Mouse (Mus musculus) ovary, postnatal 36 days (tissue): ENCODE measurements at regions not wholly inside any gene's neighbourhood (a gene's known extent, or its start where the extent isn't known, plus 50 kb on each side); places are given as distances from the start of the nearest gene placed in this dataset.

Experiments used
- DNase-seq: peaks from one replicate; pipeline ENCODE4 v3.0.0; 2022; ENCODE audit warnings: low spot score, mixed read lengths

DNA sequence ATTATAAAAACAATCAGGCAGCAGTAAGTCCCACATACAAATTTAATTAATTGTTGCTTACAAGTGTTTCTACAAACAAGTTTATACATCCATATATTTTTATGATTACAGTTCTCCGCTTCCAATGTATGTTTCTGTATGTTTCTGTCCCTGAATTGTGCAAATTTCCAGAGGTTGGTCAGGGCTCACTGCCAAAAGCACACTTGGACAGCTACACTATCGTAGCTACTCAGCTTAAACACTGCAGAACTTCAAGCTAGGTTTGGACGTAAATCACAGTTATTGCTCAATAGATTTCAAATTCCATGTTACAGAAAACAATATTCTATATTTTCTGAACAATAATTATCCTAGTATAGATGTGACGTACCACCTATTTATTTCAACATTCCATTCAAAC is 646.8 kb upstream of the Cited2 start:
- no peak for DNase-seq

DNA sequence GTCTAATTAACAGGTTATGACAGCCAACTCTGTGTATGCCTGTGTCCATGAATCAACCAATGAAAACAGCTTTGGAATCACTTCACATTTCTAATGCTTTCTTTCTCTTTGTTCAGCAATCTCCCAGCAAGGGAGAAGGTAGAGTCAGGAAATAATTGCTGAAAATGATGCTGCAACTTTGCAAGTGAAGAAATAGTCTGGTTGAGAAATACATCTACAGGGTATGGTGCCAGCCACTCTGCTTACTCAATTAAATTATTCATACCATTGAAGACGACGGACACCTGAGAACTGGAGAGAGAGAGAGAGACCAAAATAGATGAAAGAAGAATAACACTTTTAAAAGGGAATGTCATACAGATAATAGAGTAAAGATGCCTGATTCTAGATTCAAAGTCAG is 645.4 kb upstream of the Cited2 start:
- DNase-seq = no peak

DNA sequence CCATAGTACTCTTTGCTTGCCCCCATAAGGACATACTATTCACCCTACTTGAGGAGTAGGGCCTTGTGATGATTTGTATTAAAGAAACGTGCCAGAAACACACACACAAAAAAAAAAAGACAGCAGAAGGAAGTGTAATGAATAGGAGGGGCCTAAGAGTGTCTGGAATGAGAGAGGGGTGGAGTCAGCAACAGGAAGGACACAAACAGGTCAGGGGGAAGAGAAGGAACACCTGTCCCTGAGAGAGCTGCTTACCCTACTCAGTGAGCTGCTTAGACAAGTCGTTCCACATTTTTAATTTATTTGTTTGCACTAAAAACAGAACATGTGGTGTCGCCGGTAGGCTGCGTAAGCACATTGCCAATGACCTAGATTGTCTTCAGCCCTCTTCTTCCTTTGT is 642.2 kb upstream of the Cited2 start:
- DNase-seq = no peak

DNA sequence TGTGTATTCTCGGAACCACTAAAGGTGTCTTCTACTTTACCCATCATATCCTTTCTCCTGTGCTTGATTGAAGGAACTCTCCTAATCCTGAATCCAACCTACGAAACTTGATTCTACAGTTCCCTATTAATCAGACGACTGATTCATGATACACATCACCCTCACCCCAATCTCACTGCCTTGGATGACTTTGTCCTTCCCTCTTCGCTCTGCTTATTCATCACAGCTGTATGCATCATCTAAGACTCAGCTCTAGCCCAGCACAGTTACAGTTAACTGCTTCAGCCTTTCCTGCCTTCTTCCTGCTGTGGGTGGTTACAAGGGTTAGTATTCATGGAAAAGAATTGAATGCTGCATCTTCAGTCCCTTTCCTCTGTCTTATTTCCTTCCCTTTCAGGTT is 640.1 kb upstream of the Cited2 start:
- DNase-seq = no peak

DNA sequence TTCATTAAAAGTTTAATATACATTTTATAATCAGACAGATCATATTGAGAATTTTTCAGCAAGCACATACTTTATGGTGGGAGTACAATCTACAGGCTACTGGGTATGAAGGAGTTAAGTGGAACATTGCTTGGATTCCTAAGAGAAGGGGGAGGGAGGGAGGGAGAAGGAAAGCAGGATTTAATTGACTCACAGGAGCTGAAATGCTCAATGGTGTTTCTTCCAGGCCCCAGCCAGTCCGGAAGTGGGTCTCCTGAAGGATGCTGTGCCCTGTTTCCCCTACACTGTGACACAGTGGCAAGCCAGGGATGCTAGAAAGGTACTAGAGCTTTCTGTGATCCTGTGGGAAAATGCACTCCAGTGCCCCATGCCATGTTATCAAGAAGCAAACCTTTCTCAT is 621.0 kb upstream of the Cited2 start:
- no peak for DNase-seq

DNA sequence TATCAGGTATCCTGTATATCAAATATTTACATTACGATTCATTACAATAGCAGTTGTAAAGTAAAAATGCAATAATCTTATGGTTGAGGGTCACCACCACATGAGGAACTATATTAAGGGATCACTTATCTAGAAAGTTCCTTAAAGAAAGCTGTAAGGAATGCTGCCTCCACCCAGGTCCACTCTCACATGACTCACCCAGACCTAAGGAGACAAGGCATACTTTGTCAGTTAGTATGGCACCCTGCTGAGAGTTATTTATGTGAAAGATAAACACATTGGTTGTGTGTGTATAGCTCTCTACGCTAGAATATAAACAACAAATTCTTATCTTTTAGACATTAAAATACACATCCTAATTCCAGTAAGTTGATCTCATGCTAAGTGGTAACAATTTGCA is 619.6 kb upstream of the Cited2 start:
- DNase-seq = no peak

DNA sequence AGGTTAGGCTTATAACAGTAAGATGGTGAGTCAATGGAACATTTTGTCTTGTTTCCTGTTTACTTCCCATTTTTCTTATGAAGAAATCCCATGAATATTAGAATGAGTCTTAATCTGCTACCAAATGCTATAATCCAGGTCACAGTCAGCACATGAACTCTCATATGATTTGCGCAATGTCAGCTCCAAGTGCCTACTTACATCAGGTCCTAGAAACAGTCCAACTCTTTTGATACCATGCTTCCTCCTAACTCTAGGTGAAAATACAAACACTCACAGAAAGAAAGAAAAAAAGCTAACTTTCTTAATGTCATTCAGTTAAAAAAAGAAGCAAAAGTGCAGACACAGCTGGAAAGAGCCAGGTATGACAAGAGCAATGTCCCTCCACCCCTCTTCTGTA is 616.2 kb upstream of the Cited2 start:
- no peak for DNase-seq

DNA sequence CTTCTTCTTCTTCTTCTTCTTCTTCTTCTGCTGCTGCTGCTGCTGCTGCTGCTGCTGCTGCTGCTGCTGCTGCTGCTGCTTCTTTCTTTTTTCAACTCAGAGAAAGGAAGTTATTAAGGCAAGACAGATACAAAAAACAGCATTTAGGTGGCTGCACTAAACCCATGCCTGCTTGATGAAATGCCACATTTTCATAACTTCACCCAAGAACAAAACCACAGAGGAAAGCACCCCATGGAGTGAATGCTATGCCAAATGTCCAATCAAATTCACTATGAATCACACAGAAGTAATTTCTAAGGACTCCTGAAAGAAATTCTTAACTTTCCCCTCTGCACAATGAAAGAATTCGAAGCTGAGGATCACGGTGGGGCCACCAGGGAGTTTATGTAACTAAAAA is 611.9 kb upstream of the Cited2 start:
- no peak for DNase-seq

DNA sequence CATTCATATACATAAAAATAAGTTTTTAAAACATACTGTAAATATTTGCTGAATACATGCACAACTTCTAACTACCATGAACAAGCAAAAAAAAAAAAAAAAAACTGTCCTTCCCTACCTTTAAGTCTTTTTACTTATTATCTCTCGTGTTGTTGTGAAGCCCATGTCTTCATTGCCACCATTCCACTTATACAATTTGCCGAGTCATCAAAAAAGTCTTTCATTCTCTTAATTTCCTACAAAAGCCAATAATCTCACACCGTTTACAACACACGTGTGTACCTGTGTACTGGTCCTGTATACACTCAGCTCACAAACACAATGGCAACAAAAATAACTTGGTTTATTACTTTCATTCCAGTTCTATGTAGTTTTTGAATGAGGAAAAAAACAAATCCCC is 608.2 kb upstream of the Cited2 start:
- DNase-seq = no peak

DNA sequence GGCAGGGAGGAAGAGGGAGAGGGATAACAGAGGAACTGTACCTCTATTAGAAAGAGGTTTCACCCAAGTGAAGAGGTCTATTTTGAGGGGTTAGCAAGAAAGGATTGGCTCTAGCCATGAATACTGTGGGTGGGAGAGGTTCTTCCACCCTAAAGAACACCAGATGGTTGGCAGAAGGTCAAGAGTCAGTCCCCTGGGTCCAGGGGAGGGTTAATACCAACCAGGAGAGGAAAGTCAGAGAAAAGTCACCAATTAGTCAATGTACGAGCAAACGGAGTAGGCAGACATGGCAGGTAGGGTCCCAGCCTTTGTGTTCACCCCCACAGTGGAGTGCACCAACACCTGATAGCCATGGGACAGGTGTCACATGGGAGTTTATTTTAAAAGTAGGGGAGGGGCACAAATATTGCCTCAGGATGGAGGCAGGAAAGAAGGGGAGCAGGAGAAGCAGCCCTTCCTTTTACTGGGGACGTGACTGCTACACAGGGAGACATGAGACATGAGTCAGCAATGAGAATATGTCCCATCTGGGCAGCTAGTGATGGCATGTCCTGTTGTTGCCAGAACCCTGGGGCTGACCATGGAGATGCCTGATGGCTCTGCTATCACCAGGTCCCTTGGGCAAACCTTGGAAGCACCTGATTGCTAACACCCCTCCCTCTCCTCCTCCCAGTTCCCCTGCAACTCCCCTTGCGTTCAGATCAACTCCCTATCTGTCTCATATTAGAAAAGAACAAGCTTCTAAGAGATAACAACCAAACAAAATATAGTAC is 593.4 kb upstream of the Cited2 start:
- DNase-seq = no peak

DNA sequence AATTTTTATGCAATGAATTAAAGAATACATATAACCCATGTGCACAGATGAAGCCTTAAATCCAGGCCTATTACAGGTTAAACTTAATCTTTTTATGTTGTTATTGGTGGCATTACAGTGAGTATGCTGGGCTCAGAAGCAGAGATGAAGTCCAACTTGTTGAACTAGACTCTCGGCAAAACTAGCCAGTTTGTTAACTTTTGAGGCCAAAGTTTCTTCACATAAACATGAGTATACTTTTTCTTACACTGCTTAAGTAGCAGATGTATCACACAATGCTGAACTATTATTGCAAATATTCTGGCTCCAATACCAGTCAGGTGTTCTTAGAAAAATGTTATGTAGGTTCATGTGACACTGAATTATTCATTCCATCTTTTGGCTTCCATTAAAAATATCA is 592.4 kb upstream of the Cited2 start:
- DNase-seq = no peak

DNA sequence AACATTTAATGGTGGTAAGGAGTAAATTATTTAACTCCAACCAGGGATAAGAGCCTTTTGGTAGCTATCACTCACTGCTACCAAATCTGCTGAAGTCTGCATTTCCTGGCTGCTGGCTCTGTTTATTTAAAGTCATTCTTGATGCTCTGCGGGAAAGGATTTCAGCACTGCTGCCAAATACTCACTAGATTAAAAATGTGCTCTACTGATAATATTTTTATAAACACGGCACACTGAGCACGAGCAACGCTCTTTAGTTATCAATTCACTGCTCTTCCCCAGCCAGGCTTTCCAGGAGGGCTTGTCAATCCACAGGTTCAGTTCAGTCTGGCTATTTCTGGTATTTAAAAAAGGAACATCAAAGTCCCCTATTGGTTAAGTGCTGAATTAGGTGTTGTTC is 591.3 kb upstream of the Cited2 start:
- no peak for DNase-seq

DNA sequence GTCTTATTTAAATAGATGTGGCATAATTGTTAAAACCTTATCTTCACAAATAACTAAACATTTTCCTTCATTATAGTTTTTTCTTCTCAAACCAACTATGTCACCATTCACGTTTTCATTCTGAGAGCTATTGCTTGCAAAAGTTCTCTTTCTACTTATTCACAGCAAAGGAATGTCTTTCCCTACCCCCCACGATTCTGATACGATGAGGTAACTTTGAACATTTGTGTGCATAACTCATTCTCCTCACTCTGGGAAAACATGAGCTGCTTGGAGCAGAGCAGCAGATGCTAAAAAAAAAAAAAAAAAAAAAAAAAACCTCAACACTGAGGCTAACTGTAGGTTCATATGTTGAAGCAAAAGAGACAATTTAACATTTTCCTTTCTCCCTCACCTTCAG is 547.6 kb upstream of the Cited2 start:
- no peak for DNase-seq

DNA sequence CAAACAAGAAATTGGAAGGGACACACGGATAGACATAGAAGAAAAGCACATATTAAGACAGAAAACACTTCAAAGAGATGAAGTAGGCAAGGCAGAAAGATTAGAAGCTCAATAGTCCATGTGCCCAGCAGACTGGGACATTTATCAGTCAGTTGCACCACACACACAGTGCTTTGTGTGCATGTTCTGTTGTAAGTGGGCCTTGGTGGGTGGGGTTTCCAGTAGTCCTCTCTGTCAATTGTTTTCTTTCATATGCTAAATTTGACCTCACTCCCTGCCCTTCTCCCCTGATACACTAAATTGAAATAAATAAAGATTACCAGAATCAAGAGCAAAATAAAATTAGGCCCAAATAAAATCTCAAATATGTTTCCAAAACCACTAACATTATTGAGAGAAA is 546.0 kb upstream of the Cited2 start:
- DNase-seq = no peak

DNA sequence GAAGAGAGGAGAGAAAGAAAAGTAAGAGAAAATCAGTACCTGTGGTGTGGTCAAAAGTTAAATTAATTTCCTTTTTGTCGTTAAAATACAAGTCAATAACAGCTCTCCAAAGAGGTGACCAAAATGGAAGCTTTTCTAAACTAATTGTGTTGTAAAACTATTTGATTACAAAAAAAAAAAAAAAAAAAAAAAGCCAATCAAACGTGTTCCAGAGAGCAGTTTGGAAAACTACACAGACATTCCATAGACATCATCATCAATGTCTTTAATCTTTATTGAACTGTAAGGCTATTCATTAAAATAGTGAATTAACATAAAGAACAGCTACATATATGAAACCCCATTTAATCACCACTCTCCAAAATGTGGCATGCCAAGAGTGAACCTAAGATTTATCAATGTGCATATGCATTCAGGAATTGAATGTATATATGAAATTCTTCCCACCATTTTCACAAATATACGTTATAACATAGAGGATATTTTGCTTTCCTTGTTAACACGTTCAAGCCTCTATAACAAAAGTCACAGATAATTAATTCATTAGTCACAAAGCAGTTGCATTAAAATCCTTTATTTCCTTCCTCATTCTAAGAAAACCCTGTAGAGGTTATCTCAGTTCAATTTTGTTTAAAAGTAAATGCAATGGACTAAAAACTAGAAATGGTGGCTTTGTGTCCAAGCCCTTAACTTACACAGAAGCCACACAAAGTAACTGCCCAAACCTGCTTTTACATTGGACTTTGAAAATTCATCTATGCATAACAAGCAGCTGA is 545.3 kb upstream of the Cited2 start:
- DNase-seq = no peak

DNA sequence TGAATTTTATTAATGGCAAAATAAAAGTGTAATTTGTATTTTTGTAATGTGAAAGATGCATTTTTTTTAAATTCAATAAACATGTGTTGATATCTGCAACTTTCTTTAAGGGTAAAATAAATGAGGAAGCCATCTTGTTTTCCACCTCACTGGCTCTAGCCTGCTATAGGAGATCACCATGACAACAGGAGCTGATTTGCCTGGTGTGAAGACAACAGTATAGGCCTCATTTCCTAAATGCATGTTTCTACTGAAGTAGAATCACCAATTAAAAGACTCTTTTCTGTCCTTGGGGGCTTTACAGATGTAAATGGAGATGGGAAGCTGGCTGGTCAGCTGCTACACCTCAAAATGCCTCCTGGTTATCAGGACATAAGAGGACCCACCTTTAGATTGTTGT is 544.4 kb upstream of the Cited2 start:
- DNase-seq = no peak

DNA sequence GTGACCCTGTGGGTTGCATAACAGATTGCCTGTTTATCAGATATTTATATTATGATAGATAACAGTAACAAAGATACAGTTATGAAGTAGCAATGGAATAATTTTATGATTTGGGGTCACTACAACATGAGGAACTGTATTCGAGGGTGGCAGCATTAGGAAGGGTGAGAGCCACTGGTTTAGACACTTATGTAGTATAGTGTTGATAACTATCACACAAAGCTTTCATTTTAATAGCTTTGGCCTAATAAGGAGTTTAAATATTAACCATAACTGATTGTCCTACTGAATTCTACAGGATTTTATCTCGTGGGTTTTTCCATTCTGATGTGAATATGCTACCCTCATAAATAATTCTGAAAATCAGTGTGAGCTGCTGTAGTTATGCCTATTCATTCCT is 538.6 kb upstream of the Cited2 start:
- no peak for DNase-seq

DNA sequence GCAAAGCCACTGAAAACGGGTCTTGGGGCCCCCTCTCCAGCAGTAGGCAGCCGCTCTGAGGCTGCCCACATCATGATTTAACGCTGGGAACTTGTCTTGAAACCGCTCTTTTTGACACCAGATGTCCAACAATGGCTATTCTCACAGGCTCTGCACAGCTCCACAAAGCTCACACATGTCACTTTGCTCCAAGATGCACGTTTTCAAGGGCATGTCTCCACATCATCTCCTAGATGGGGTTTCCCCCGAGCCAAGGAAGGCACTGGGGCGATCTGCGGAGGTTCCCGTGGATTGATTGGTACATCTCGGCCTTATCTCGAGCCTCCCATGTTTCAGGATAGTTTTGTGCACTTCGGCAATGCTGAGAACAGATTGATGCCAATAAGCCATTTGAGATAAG is 526.8 kb upstream of the Cited2 start:
- no peak for DNase-seq

DNA sequence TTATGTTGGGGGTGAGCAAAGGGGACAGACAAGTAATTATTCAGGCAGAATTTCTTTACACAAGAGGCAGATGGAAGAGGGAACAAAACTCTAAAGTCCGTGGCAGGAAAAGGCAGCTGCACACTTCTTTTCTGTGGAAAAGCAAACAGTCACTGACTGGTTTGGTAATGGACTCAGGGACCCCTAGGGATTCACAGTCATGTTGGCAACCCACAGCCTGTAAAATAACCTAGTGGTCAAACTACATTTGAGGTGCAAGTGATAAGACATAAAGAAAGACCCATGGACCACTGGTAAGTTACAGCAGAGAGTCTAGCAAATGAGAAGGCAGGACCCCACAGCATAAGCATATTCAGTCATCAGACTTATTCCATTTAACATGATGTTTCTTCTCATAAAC is 526.4 kb upstream of the Cited2 start:
- no peak for DNase-seq

DNA sequence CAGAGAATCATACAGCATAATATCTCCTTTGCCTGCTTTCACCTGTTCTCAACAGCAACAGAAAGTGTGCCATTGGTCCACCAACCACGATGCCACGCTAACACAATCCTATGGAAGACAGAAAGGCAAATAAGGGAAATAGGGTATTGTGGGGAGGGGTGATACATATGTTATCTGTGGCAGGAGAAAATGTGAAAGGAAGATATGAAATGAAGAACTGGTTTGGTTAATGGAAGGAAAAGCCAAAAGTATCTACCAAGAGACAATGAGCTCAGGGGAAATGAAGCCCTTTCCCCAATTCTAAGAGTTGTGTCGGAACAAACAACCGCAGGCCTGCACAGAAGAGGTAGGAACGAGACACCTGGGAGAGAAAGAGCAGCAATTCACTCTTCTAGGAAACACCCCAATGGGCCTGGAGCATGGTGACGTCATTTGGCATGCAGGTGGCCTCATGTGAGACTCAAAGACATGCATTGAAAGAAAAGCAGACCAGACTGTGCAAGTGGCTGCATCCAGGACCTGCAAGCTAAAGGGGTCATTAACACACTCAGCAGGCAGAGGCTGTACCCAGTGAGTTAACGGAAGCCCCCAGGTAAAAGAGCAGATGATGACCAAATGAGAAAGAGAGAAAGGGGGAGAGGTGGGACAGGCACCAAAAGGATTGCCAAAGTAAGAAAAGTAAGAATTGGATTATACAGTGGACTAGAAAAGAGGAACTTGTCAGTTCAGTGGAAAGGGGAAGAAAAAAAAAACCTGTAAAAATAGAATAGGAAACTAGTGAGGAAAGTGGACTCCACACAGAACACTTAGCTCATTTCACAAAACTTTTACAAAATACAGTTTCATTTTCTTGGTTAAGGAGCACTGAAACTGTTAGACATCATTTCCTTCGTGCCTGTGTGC is 522.2 kb upstream of the Cited2 start:
- no peak for DNase-seq

DNA sequence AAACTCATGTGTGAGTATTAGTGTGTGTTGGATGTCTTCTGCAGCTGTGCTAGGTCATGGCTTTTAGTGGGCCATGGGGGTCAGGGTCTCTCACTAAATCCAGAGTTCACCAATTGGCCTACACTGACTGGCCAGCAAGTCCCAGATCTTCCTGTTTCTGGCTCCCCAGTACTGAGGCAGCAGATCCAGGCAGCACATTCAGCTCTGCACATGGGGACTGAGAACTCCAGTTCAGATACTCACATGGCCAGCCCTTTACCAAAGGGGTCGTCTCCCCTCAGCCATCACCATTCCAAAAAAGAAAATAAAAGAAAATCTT is 521.6 kb upstream of the Cited2 start:
- no peak for DNase-seq

DNA sequence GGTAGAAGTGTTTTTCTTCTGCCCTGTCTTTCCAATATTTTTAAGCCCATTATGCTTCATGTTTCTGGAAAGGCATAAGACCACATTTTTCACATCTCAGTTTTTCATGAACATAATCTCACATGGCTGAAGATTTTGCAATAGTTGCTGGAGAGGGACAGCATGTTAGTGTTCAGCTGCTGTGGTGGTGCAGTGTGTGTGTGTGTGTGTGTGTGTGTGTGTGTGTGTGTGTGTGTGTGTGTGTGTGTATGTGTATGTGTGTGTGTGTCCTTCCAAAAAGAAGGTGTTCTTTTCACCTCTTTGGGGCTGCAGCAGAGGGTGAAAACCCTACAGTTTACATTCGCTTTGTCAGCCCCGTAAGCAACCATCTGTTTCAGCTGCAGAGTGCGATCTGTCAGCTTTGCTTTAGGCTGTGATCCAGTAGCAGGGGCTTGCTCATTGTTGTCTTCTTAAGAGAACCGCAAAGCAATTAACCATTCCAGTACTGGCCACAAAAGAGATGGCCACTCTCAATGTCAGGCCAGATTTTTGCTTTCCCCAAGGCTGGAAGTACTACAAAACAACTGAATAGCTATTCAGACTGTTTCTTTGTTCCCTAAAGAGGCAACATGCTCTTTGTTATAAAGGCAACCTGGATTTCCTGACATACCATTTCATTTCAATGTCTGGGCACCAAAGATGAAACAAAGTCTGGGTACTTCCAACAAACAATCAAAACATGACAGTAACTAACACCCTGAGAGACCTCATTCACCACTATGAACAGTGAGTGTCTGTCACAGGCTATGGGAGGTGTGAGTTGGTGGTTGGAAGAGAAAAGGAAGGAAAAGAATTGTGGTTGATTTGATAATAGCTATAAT is 520.2 kb upstream of the Cited2 start:
- no peak for DNase-seq
